Mouse (Mus musculus): ENCODE data around the gene Ssh2. TPM values are rescaled to one million over a fixed set of nuclear protein-coding genes. Genes with fewer than 3 reads are reported as not detected.

Gene Ssh2
- polyA plus RNA-seq, 1 experiment from 2014 or later = 11.3 TPM

DNA sequence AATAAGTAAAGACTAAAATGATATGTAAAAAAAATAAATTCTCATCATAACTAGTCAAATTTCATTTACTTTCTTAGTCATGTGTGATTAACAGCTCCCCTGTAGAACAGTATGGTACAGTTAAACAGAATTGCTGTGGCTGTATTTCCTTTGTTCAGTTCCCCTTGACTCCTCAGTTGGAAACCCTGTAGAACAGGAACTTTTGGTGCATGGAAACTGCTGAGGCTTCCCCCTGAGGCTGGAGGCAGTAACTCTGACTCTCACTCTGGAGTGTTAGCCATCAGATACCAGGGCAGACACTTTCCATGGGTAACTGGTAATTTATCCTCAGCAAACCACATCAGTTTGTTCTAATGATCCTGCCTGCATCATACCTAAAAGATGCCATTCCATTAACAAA lies 195.2 kb downstream of the Ssh2 start:
- Histone ChIP-seq H3K9ac (ENCODE audit: low read depth, low read length) (no peak overlapping the region), H3K36me3 (ENCODE audit: control insufficient read depth, insufficient read depth, low read length) (0 out of 2 replicates have a peak, but pooled peaks cover 5% of the 10 kb centered on the region), H3K4me2 (ENCODE audit: low read depth, low read length) (no peak overlapping the region), H3K4me3 (ENCODE audit: low read depth, low read length) (no peak overlapping the region), H3K9me3 (ENCODE audit: control insufficient read depth, low read length) (no peaks in the 10 kb centered on the region), H3K27me3 (replicated peaks; ENCODE audit: control insufficient read depth, insufficient read depth, low read length) (no peaks in the 10 kb centered on the region), H3K4me1 (ENCODE audit: control insufficient read depth, insufficient read depth, low read length) (peaks cover under 1% of the 10 kb centered on the region; the same call in 1 of the 2 replicates), H3K27ac (replicated peaks; ENCODE audit: low read depth, low read length) (no peak overlapping the region)
- no peak for ATAC-seq (ENCODE audit: low read depth)
- DNase-seq (ENCODE audit: low spot score) = no peak

DNA sequence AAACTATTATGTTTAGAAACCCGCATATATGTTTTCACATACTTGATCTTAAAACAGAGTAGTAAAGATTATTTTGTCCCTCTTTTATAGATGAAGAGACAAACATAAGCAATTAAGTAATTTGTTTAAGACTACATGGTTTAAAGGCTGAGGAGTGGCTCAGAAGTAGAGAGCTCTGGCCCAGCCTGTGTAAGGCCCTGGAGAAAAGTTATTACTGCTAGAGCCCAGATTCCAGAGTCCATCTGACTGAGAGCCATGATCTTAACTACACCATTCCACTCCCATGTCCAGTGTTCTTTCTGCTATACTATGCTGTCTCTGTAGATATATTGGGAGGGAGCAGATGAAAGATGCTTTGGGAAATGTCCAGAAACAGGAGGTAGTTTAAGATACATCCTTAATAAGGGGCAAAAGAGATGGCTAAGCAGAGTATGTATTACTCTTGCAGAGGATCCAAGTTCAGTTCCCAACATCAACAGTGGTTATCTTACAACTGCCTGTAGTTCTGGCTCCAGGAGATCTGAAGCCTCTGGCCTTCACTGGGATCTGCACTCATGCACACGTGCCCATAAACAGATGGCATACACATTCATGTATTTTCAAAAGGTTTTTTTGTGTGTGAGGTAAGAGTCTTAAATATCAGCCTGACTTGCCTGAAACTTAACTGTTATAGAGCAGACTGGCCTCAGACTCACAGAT lies 198.2 kb downstream of the Ssh2 start:
- no peaks in the 10 kb centered on the region for H3K9me3 ChIP-seq (ENCODE audit: control insufficient read depth, low read length)
- peaks cover 4% of the 10 kb centered on the region for H3K4me1 ChIP-seq (ENCODE audit: control insufficient read depth, insufficient read depth, low read length)
- ATAC-seq (ENCODE audit: low read depth) (no peak), DNase-seq (ENCODE audit: low spot score) (no peak)
- H3K27me3 ChIP-seq (replicated peaks; ENCODE audit: control insufficient read depth, insufficient read depth, low read length) = no peaks in the 10 kb centered on the region
- H3K36me3 ChIP-seq (ENCODE audit: control insufficient read depth, insufficient read depth, low read length) = no peaks in the 10 kb centered on the region
- H3K4me3 ChIP-seq (ENCODE audit: low read depth, low read length) = no peak overlapping the region
- no peak overlapping the region for H3K4me2 ChIP-seq (ENCODE audit: low read depth, low read length)
- no peak overlapping the region for H3K9ac ChIP-seq (ENCODE audit: low read depth, low read length)
- 69% methylated on average over 2 of the region's 2 CpGs for WGBS
- no peak overlapping the region for H3K27ac ChIP-seq (replicated peaks; ENCODE audit: low read depth, low read length)

DNA sequence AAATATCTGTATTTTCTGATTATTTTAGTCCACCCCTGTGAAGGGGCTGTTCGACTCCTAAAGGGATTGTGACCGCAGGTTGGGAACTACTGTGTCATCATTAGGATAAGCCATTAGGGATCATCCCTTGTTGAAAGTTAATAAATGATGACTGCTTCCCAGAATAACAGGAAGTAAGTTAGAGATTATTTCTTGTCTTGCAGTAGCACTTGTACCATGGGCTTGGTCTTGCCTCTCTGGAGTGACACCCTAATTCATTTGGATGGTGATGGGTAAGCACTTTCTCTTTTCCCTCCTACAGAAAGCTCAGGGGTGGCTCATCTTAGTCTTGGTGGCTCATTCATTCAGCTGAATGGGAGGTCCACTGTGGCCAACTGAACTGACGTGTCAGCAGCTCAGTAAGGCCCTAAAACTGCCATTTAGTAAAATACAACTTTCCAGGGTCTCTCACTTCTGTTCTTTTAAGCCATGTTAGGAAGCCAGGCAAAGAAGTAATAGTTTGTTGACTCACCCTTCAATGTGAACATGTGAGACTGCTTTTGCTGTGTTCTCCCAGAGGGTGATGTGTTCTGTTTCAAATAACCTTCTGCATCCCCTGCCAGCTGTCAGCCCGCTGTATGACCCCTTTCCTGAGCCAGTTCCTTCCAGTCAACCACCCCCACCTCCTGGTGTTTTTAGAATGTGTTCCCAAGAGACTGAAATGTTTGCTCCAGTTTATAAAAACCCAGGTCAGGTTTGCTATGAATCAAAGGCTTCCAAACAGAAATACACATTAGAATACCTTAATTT lies 200.3 kb downstream of the Ssh2 start:
- 62% methylated on average over 4 of the region's 4 CpGs for WGBS

DNA sequence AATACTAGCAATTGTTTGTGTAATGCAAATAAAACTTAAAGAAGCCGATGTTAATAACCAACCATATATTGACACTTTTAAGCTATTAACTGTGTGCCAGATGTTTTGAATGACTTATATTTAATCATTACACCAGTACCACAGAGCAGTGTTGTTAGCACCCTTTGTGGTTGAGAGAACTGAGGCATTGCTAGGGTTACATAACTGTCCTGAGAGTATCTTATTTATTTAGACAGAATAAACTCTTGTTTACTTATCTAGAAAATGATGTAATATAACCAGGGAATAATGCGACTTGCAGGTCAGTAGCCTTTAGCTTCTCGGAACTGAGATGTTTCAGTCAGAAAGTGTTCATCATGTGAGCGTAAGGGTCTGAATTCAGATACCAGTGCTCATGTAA lies 201.9 kb downstream of the Ssh2 start:
- H3K9me3 ChIP-seq (ENCODE audit: control insufficient read depth, low read length) = no peaks in the 10 kb centered on the region
- WGBS = 91% methylated on average over 4 of the region's 4 CpGs
- ATAC-seq (ENCODE audit: low read depth) (no peak), DNase-seq (ENCODE audit: low spot score) (no peak)
- peaks cover 20% of the 10 kb centered on the region for H3K36me3 ChIP-seq (ENCODE audit: control insufficient read depth, insufficient read depth, low read length)
- no peak overlapping the region for H3K4me2 ChIP-seq (ENCODE audit: low read depth, low read length)
- peaks cover 4% of the 10 kb centered on the region for H3K4me1 ChIP-seq (ENCODE audit: control insufficient read depth, insufficient read depth, low read length)
- no peak overlapping the region for H3K4me3 ChIP-seq (ENCODE audit: low read depth, low read length)
- no peaks in the 10 kb centered on the region for H3K27me3 ChIP-seq (replicated peaks; ENCODE audit: control insufficient read depth, insufficient read depth, low read length)
- H3K9ac ChIP-seq (ENCODE audit: low read depth, low read length) = no peak overlapping the region
- no peak overlapping the region for H3K27ac ChIP-seq (replicated peaks; ENCODE audit: low read depth, low read length)

More for the DNA sequence above, 200.3 kb downstream of the Ssh2 start:
- DNase-seq (ENCODE audit: low spot score) = peak; percentile 52
- no peak for ATAC-seq (ENCODE audit: low read depth)
- no peak overlapping the region for H3K27ac ChIP-seq (replicated peaks; ENCODE audit: low read depth, low read length)
- peaks cover 4% of the 10 kb centered on the region for H3K36me3 ChIP-seq (ENCODE audit: control insufficient read depth, insufficient read depth, low read length)
- no peak overlapping the region for H3K4me3 ChIP-seq (ENCODE audit: low read depth, low read length)
- H3K9ac ChIP-seq (ENCODE audit: low read depth, low read length) = no peak overlapping the region
- H3K27me3 ChIP-seq (replicated peaks; ENCODE audit: control insufficient read depth, insufficient read depth, low read length) = no peaks in the 10 kb centered on the region
- no peak overlapping the region for H3K4me2 ChIP-seq (ENCODE audit: low read depth, low read length)
- peaks cover 4% of the 10 kb centered on the region for H3K4me1 ChIP-seq (ENCODE audit: control insufficient read depth, insufficient read depth, low read length)
- H3K9me3 ChIP-seq (ENCODE audit: control insufficient read depth, low read length) = no peaks in the 10 kb centered on the region

DNA sequence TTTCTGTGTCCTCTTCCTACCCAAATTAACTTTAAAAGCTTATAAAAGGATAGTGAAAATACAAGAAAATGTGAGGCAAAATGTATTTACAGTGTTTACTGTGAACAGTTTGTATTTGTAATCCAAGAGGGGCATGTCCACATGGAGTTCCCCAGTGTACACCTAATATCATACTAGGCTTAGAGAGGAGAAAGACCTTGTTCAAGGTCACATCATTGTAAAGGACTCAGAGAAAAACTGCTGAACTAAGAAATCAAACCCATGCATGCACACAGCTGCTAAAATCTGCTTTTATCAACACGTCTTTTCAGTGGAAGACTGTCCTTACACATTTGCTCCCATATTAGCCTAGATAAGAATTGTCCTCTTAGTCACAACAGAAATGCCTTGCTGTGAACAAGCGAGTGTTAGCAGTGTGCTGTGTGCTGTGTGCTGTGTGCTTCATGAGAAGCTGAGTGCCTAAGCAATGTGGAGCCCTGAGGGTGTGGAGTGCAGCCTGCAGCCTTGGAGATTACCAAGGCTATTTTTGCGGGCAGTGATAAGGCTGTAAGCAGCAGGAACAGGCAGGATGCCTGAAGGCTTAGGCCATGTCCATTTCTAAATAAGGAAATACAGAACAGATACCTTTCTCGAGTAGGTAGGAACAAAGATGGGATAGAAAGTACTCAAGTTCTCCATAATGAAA lies 207.2 kb downstream of the Ssh2 start:
- DNase-seq (ENCODE audit: low spot score) = no peak
- no peak overlapping the region for H3K27ac ChIP-seq (replicated peaks; ENCODE audit: low read depth, low read length)
- WGBS = 89% methylated on average over 4 of the region's 4 CpGs

DNA sequence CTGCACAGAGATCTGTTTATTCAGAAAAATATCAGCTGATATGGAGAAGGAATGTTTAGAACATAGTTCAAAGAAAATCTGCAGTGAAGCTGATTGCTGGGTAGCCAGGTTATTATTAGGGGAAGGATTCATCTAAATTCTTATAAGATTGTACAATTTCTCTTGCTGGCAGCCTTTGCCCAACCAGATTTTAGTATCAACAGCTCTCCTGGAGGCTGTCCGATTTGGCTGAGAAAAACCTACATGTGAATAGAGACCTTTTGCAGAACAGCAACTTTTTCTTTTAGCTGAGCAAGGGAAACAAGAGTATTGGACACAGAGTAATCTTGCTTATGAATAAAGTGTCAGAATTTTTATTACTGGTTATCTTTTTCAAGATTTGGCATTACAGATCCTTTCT lies 212.4 kb downstream of the Ssh2 start:
- H3K9me3 ChIP-seq (ENCODE audit: control insufficient read depth, low read length) = no peaks in the 10 kb centered on the region

More for the DNA sequence above, 207.2 kb downstream of the Ssh2 start:
- no peak overlapping the region for H3K4me2 ChIP-seq (ENCODE audit: low read depth, low read length)
- no peaks in the 10 kb centered on the region for H3K27me3 ChIP-seq (replicated peaks; ENCODE audit: control insufficient read depth, insufficient read depth, low read length)
- no peaks in the 10 kb centered on the region for H3K4me1 ChIP-seq (ENCODE audit: control insufficient read depth, insufficient read depth, low read length)
- no peaks in the 10 kb centered on the region for H3K9me3 ChIP-seq (ENCODE audit: control insufficient read depth, low read length)
- peaks cover 42% of the 10 kb centered on the region for H3K36me3 ChIP-seq (ENCODE audit: control insufficient read depth, insufficient read depth, low read length)
- no peak for ATAC-seq (ENCODE audit: low read depth)
- no peak overlapping the region for H3K9ac ChIP-seq (ENCODE audit: low read depth, low read length)
- no peak overlapping the region for H3K4me3 ChIP-seq (ENCODE audit: low read depth, low read length)

DNA sequence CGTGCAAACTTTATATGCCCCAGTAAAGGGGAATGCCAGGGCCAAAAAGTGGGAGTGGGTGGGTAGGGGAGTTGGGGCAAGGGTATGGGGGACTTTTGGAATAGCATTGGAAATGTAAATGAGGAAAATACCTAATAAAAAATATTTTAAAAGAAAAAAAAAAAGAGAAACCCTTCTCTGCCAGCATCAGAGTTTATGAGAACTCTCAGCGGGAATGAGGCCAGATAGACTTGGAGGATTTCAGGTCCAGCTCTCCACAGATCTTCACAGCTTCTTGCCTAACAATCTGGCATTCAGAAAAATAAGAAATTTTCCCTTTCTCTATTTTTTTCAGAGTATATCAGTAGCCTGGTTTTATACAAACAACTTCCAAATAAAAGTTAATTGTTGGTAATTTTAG lies 220.9 kb downstream of the Ssh2 start:
- ATAC-seq (ENCODE audit: low read depth) (no peak), DNase-seq (ENCODE audit: low spot score) (no peak)
- 90% methylated on average over 2 of the region's 2 CpGs for WGBS
- Histone ChIP-seq H3K4me3 (ENCODE audit: low read depth, low read length) (no peak overlapping the region), H3K27ac (replicated peaks; ENCODE audit: low read depth, low read length) (no peak overlapping the region), H3K9me3 (ENCODE audit: control insufficient read depth, low read length) (no peaks in the 10 kb centered on the region), H3K4me1 (ENCODE audit: control insufficient read depth, insufficient read depth, low read length) (no peaks in the 10 kb centered on the region), H3K4me2 (ENCODE audit: low read depth, low read length) (no peak overlapping the region), H3K27me3 (replicated peaks; ENCODE audit: control insufficient read depth, insufficient read depth, low read length) (no peaks in the 10 kb centered on the region), H3K36me3 (ENCODE audit: control insufficient read depth, insufficient read depth, low read length) (peaks cover 19% of the 10 kb centered on the region), H3K9ac (ENCODE audit: low read depth, low read length) (no peak overlapping the region)

More for the DNA sequence above, 212.4 kb downstream of the Ssh2 start:
- WGBS = 87% methylated on average over 1 of the region's 1 CpGs
- no peak for ATAC-seq (ENCODE audit: low read depth)
- Histone ChIP-seq H3K4me2 (ENCODE audit: low read depth, low read length) (no peak overlapping the region), H3K4me1 (ENCODE audit: control insufficient read depth, insufficient read depth, low read length) (no peaks in the 10 kb centered on the region), H3K36me3 (ENCODE audit: control insufficient read depth, insufficient read depth, low read length) (peaks cover 22% of the 10 kb centered on the region; the same call in 1 of the 2 replicates), H3K9ac (ENCODE audit: low read depth, low read length) (no peak overlapping the region), H3K27ac (replicated peaks; ENCODE audit: low read depth, low read length) (no peak overlapping the region), H3K4me3 (ENCODE audit: low read depth, low read length) (no peak overlapping the region), H3K27me3 (replicated peaks; ENCODE audit: control insufficient read depth, insufficient read depth, low read length) (no peaks in the 10 kb centered on the region)
- no peak for DNase-seq (ENCODE audit: low spot score)

DNA sequence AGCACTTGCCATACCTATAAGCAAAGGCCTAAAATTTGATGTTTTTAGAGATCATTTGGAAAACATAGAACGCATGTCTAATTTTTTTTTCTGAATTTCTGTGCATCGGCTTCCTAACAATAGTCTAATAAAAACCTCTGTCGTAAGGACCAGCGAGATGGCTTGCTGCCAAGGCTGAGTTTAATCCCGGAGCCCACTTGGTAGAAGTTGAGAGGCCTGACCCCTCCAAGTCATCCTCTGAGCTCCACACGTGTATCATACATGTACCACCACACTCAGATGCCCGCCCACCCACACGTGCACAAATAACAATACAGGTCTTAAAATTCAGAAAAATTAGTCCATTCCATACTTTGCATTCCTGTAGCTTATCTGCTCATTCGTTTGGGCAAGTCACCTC lies 224.0 kb downstream of the Ssh2 start:
- ATAC-seq (ENCODE audit: low read depth) = no peak
- no peaks in the 10 kb centered on the region for H3K9me3 ChIP-seq (ENCODE audit: control insufficient read depth, low read length)
- H3K27ac ChIP-seq (replicated peaks; ENCODE audit: low read depth, low read length) = no peak overlapping the region
- H3K36me3 ChIP-seq (ENCODE audit: control insufficient read depth, insufficient read depth, low read length) = peaks cover 21% of the 10 kb centered on the region
- no peak for DNase-seq (ENCODE audit: low spot score)
- no peak overlapping the region for H3K9ac ChIP-seq (ENCODE audit: low read depth, low read length)
- WGBS = 86% methylated on average over 9 of the region's 9 CpGs
- H3K27me3 ChIP-seq (replicated peaks; ENCODE audit: control insufficient read depth, insufficient read depth, low read length) = no peaks in the 10 kb centered on the region
- no peak overlapping the region for H3K4me2 ChIP-seq (ENCODE audit: low read depth, low read length)
- no peaks in the 10 kb centered on the region for H3K4me1 ChIP-seq (ENCODE audit: control insufficient read depth, insufficient read depth, low read length)
- no peak overlapping the region for H3K4me3 ChIP-seq (ENCODE audit: low read depth, low read length)
